In genomic region chr11:34031015-34031805, GRCm38 (mm10) we compare ENCODE assay signal across 9 mouse cellular contexts. TPM values are rescaled to one million over a fixed set of nuclear protein-coding genes. Genes with fewer than 3 reads are reported as not detected.
DNase-seq lines count a peak whose midpoint lies in the region; ATAC-seq and TF ChIP-seq lines count a peak whose summit lies in the region.
"Had no signal": no experiment of that assay in that cellular context is flagged by ENCODE, and none has a peak within 500 bp of the region (broad histone marks: within the 10 kb centered on the region; RNA-seq: fewer than 3 reads in every experiment).

No protein-coding gene starts in this region.

- no peak for TF ChIP-seq RAD21 in MEL (IDR thresholded peaks at IDR 0.05; ENCODE audit: low read depth, low read length)

- no peak overlapping the region for H3K4me2 ChIP-seq in midbrain, postnatal 0 days (ENCODE audit: low read depth, low read length, poor library complexity, severe bottlenecking)
- H3K4me2 ChIP-seq in midbrain, embryonic 15.5 days: no peak overlapping the region
- H3K4me2 ChIP-seq: neural tube, embryonic 13.5 days had no signal

- H3K79me2 ChIP-seq in MEL (ENCODE audit: control insufficient read depth, insufficient read depth, low read length, poor library complexity): no peaks in the 10 kb centered on the region

- peak; percentile 82 to 87 for TF ChIP-seq POLR2A in MEL (IDR thresholded peaks at IDR 0.05; ENCODE audit: control insufficient read depth in 1 of 2, insufficient read depth in 1 of 2, low read depth in 1 of 2, low read length in 2 of 2, poor library complexity in 1 of 2)

- peak overlapping the region; percentile 47 to 51 for H3K4me3 ChIP-seq in MEL (ENCODE audit: control insufficient read depth in 1 of 2, insufficient read depth in 1 of 2, low read depth in 2 of 2, low read length in 2 of 2)
- no peak overlapping the region for H3K4me3 ChIP-seq in midbrain, postnatal 0 days (ENCODE audit: low read depth, low read length)
- H3K4me3 ChIP-seq in midbrain, embryonic 15.5 days: no peak overlapping the region
- H3K4me3 ChIP-seq: neural tube, embryonic 13.5 days had no signal

- peak; percentile 82 to 84 for TF ChIP-seq EP300 in MEL (IDR thresholded peaks at IDR 0.05; ENCODE audit: low read depth in 1 of 2, low read length in 2 of 2)

- H3K27ac ChIP-seq in MEL (ENCODE audit: control insufficient read depth, low read depth, low read length): peak overlapping the region; percentile 96
- H3K27ac ChIP-seq in midbrain, postnatal 0 days (ENCODE audit: low read depth, low read length): no peak overlapping the region
- H3K27ac ChIP-seq in midbrain, embryonic 15.5 days: no peak overlapping the region
- H3K27ac ChIP-seq: neural tube, embryonic 13.5 days had no signal

- DNase-seq in adrenal gland, adult 2 months: peak; percentile 21
- DNase-seq in adrenal gland, adult 8-10 months: no peak
- DNase-seq in MEL (ENCODE audit: low read depth, low spot score): peak; percentile 98
- DNase-seq in natural killer cell, adult 2 months (ENCODE audit: low spot score in 2 of 2): peak; percentile 33 to 48
- no peak for DNase-seq in midbrain, postnatal 0 days (ENCODE audit: low spot score)
- no peak for DNase-seq in urinary bladder, postnatal 25 days (ENCODE audit: low spot score)

- H3K9ac ChIP-seq in MEL (ENCODE audit: control insufficient read depth, low read depth, low read length, poor library complexity, severe bottlenecking): peak overlapping the region; percentile 73
- H3K9ac ChIP-seq in midbrain, postnatal 0 days (replicated peaks; ENCODE audit: low read length, poor library complexity, severe bottlenecking): no peak overlapping the region
- no peak overlapping the region for H3K9ac ChIP-seq in midbrain, embryonic 15.5 days
- H3K9ac ChIP-seq: neural tube, embryonic 13.5 days had no signal

- peak; percentile 46 for ATAC-seq in inflammation-experienced regulatory T-cells, adult 6 months
- no peak for ATAC-seq in midbrain, postnatal 0 days (ENCODE audit: low FRiP score)
- no peak for ATAC-seq in midbrain, embryonic 15.5 days (replicated peaks)

- TF ChIP-seq CTCF in MEL (IDR thresholded peaks at IDR 0.05 in 2 of 3, conservative IDR thresholded peaks at IDR 0.05 in 1 of 3; ENCODE audit: control insufficient read depth in 1 of 3, insufficient read depth in 1 of 3, low read depth in 2 of 3, low read length in 3 of 3, poor library complexity in 1 of 3, severe bottlenecking in 1 of 3): no peak
- TF ChIP-seq CTCF in midbrain, postnatal 0 days (IDR thresholded peaks at IDR 0.05): no peak

- H3K9me3 ChIP-seq in MEL (replicated peaks; ENCODE audit: insufficient read depth, low read length): no peaks in the 10 kb centered on the region
- H3K9me3 ChIP-seq in midbrain, postnatal 0 days (ENCODE audit: low read length): no peaks in the 10 kb centered on the region
- H3K9me3 ChIP-seq in midbrain, embryonic 15.5 days: no peaks in the 10 kb centered on the region
- H3K9me3 ChIP-seq: neural tube, embryonic 13.5 days had no signal

- H3K36me3 ChIP-seq in MEL (ENCODE audit: control insufficient read depth in 1 of 2, insufficient read depth in 2 of 2, low read length in 2 of 2): peaks cover 0 to 29% of the 10 kb centered on the region in 2 experiments; a peak in 2 of 4 replicates
- no peaks in the 10 kb centered on the region for H3K36me3 ChIP-seq in midbrain, postnatal 0 days (ENCODE audit: insufficient read depth, low read length)
- no peaks in the 10 kb centered on the region for H3K36me3 ChIP-seq in midbrain, embryonic 15.5 days (replicated peaks)
- H3K36me3 ChIP-seq: neural tube, embryonic 13.5 days had no signal

- peaks cover 18 to 44% of the 10 kb centered on the region in 2 experiments for H3K4me1 ChIP-seq in MEL (ENCODE audit: control insufficient read depth in 1 of 2, insufficient read depth in 2 of 2, low read length in 2 of 2)
- no peaks in the 10 kb centered on the region for H3K4me1 ChIP-seq in midbrain, postnatal 0 days (ENCODE audit: insufficient read depth, low read length)
- H3K4me1 ChIP-seq in midbrain, embryonic 15.5 days: no peaks in the 10 kb centered on the region
- H3K4me1 ChIP-seq: neural tube, embryonic 13.5 days had no signal

- H3K27me3 ChIP-seq in MEL (ENCODE audit: control insufficient read depth in 1 of 2, insufficient read depth in 2 of 2, low read length in 2 of 2): no peaks in the 10 kb centered on the region
- H3K27me3 ChIP-seq in midbrain, postnatal 0 days (ENCODE audit: insufficient read depth, low read length): no peaks in the 10 kb centered on the region
- no peaks in the 10 kb centered on the region for H3K27me3 ChIP-seq in midbrain, embryonic 15.5 days (replicated peaks)
- H3K27me3 ChIP-seq: neural tube, embryonic 13.5 days had no signal

- WGBS in midbrain, postnatal 0 days: 74% methylated on average over 8 of the region's 8 CpGs
- WGBS in midbrain, embryonic 15.5 days: 76% methylated on average over 8 of the region's 8 CpGs

TF ChIP-seq in MEL, 35 proteins besides CTCF, POLR2A, EP300 and RAD21 (continues in another document):
- TF ChIP-seq CHD1 (IDR thresholded peaks at IDR 0.05; ENCODE audit: low read depth, low read length) (0 out of 2 replicates have a peak, but pooled peaks have one; percentile 59), MYC (IDR thresholded peaks at IDR 0.05; ENCODE audit: low read depth, low read length) (peak; percentile 11; the same call in 1 of the 2 replicates), GABPA (IDR thresholded peaks at IDR 0.05; ENCODE audit: low read depth, low read length) (no peak), MXI1 (IDR thresholded peaks at IDR 0.05; ENCODE audit: low read depth, low read length) (0 out of 2 replicates have a peak, but pooled peaks have one; percentile 5), MAFK (IDR thresholded peaks at IDR 0.05; ENCODE audit: borderline replicate concordance, low read depth, low read length) (no peak), ZC3H11A (IDR thresholded peaks at IDR 0.05; ENCODE audit: low read depth, low read length) (no peak), HCFC1 (IDR thresholded peaks at IDR 0.05; ENCODE audit: low read depth, low read length) (peak; percentile 78), MAX (IDR thresholded peaks at IDR 0.05; ENCODE audit: low read length) (peak; percentile 31), ELF1 (IDR thresholded peaks at IDR 0.05; ENCODE audit: low read depth, low read length) (peak; percentile 76), MAZ (IDR thresholded peaks at IDR 0.05; ENCODE audit: low read depth, low read length) (peak; percentile 85; the same call in 1 of the 2 replicates), POLR2AphosphoS5 (IDR thresholded peaks at IDR 0.05; ENCODE audit: borderline replicate concordance, low read depth, low read length) (no peak), JUND (IDR thresholded peaks at IDR 0.05; ENCODE audit: low read depth, low read length) (0 out of 2 replicates have a peak, but pooled peaks have one; percentile 9), E2F4 (IDR thresholded peaks at IDR 0.05; ENCODE audit: borderline replicate concordance, low read depth, low read length) (no peak), USF2 (IDR thresholded peaks at IDR 0.05; ENCODE audit: borderline replicate concordance in 1 of 2, insufficient read depth in 1 of 2, low read depth in 1 of 2, low read length in 2 of 2) (no peak), GATA1 (IDR thresholded peaks at IDR 0.05; ENCODE audit: low read depth, low read length) (peak; percentile 98), USF1 (IDR thresholded peaks at IDR 0.05; ENCODE audit: low read depth, low read length) (no peak), UBTF (IDR thresholded peaks at IDR 0.05; ENCODE audit: borderline replicate concordance, insufficient read depth, low read depth, low read length) (no peak), MYB (IDR thresholded peaks at IDR 0.05; ENCODE audit: low read depth, low read length) (no peak), TCF12 (IDR thresholded peaks at IDR 0.05; ENCODE audit: low read depth, low read length) (peak; percentile 78), TBP (IDR thresholded peaks at IDR 0.05; ENCODE audit: low read depth, low read length) (peak; percentile 87), ZNF384 (IDR thresholded peaks at IDR 0.05; ENCODE audit: low read depth, low read length) (no peak), ZKSCAN1 (IDR thresholded peaks at IDR 0.05; ENCODE audit: low read depth, low read length) (no peak), ETS1 (IDR thresholded peaks at IDR 0.05; ENCODE audit: low read depth, low read length) (peak; percentile 93), POLR2AphosphoS2 (IDR thresholded peaks at IDR 0.05; ENCODE audit: low read length) (peak; percentile 70; the same call in 1 of the 2 replicates), TAL1 (IDR thresholded peaks at IDR 0.05; ENCODE audit: low read length) (no peak), NELFE (IDR thresholded peaks at IDR 0.05; ENCODE audit: low read depth, low read length) (peak; percentile 69), ZMIZ1 (IDR thresholded peaks at IDR 0.05; ENCODE audit: low read depth, low read length) (peak; percentile 32; the same call in 1 of the 2 replicates)

RNA-seq across cellular contexts. Expression of gene Lcp2, which starts 15.5 kb away (rescaled TPM):
- total RNA-seq in adrenal gland, adult 2 months (2021): 1 to 10 TPM; 2.9 to 5.6 TPM
- polyA plus RNA-seq in adrenal gland, adult 2 months (2012; rRNA removed): 1.3 and 1.4 TPM in 2 replicates
- 1 to 10 TPM; 3.0 to 5.9 (median 4.1) TPM for total RNA-seq in adrenal gland, adult 8-10 months (2022)
- 52.3 and 55.7 TPM in 2 replicates for total RNA-seq in MEL (2012; rRNA removed)
- polyA plus RNA-seq in MEL (2012; ENCODE audit: insufficient read depth in 1 of 2, insufficient read length in 2 of 2, low read depth in 1 of 2, low replicate concordance in 2 of 2, missing spikeins in 1 of 2): 10 to 100 TPM; 66.4 to 70.0 TPM
- polyA plus RNA-seq in inflammation-experienced regulatory T-cells, adult 6 months (2017; shearing (Covaris generic)): 100 to 1,000 TPM; 451 to 581 (median 480) TPM
- 1.6 and 2.7 TPM in 2 replicates for total RNA-seq in midbrain, postnatal 0 days (2014; rRNA removed)
- 3.8 and 4.9 TPM in 2 replicates for polyA plus RNA-seq in midbrain, postnatal 0 days (2015; fragmentation: Nextera tagmentation; extraction: Ambion mirVana)
- polyA plus RNA-seq in midbrain, embryonic 15.5 days (2015; fragmentation: Nextera tagmentation; extraction: Ambion mirVana): 2.6 and 4.0 TPM in 2 replicates

RNA-seq across cellular contexts. Expression of gene Kcnip1, which starts 38.3 kb away (rescaled TPM):
- 1 to 10 TPM; 2.9 to 3.7 TPM for total RNA-seq in adrenal gland, adult 2 months (2021)
- 0.48 and 1.9 TPM in 2 replicates for polyA plus RNA-seq in adrenal gland, adult 2 months (2012; rRNA removed)
- total RNA-seq in adrenal gland, adult 8-10 months (2022): 1 to 10 TPM; 2.9 to 8.4 (median 5.9) TPM
- total RNA-seq in MEL (2012; rRNA removed): 0.04 TPM in 1 of 2 replicates, not detected in the other
- polyA plus RNA-seq in MEL (2012; ENCODE audit: insufficient read depth in 1 of 2, insufficient read length in 2 of 2, low read depth in 1 of 2, low replicate concordance in 2 of 2, missing spikeins in 1 of 2): under 1 TPM in 1 of 2 experiments, not detected in 1; 0.06 TPM
- polyA plus RNA-seq in inflammation-experienced regulatory T-cells, adult 6 months (2017; shearing (Covaris generic)): under 1 TPM in 1 of 3 experiments, not detected in 2; 0.58 TPM
- 93.8 and 102 TPM in 2 replicates for total RNA-seq in midbrain, postnatal 0 days (2014; rRNA removed)
- polyA plus RNA-seq in midbrain, postnatal 0 days (2015; fragmentation: Nextera tagmentation; extraction: Ambion mirVana): 145 TPM in 2 replicates
- 86.6 and 92.9 TPM in 2 replicates for polyA plus RNA-seq in midbrain, embryonic 15.5 days (2015; fragmentation: Nextera tagmentation; extraction: Ambion mirVana)

Comparison
In these comparisons a context has a peak if more than half of its experiments do, and no peak if none do; other contexts are left out.
1. DNase-seq: peak in adrenal gland, adult 2 months (single experiment), MEL (single experiment) and natural killer cell, adult 2 months (2 of 2); none in adrenal gland, adult 8-10 months (single experiment), midbrain, postnatal 0 days (single experiment) and urinary bladder, postnatal 25 days (single experiment).
2. H3K4me3 ChIP-seq: peak in MEL (2 of 2); none in midbrain, postnatal 0 days (single experiment) and midbrain, embryonic 15.5 days (single experiment).
3. RNA of gene Lcp2, which starts 15.5 kb away (polyA plus RNA-seq): 451 to 581 TPM in inflammation-experienced regulatory T-cells, adult 6 months and 66.4 to 70.0 TPM in MEL; 3.8 to 4.9 TPM in midbrain, postnatal 0 days, 2.6 to 4.0 TPM in midbrain, embryonic 15.5 days and 1.3 to 1.4 TPM in adrenal gland, adult 2 months; every median in the first group is over 10 times any median in the second.
4. RNA of gene Kcnip1, which starts 38.3 kb away (polyA plus RNA-seq): 145 TPM in midbrain, postnatal 0 days and 86.6 to 92.9 TPM in midbrain, embryonic 15.5 days; 0.48 to 1.9 TPM in adrenal gland, adult 2 months, 0.06 TPM in MEL and 0.58 TPM in inflammation-experienced regulatory T-cells, adult 6 months; every median in the first group is over 10 times any median in the second.